Comparison of ENCODE assay signal across 7 mouse cellular contexts in the genomic region with DNA sequence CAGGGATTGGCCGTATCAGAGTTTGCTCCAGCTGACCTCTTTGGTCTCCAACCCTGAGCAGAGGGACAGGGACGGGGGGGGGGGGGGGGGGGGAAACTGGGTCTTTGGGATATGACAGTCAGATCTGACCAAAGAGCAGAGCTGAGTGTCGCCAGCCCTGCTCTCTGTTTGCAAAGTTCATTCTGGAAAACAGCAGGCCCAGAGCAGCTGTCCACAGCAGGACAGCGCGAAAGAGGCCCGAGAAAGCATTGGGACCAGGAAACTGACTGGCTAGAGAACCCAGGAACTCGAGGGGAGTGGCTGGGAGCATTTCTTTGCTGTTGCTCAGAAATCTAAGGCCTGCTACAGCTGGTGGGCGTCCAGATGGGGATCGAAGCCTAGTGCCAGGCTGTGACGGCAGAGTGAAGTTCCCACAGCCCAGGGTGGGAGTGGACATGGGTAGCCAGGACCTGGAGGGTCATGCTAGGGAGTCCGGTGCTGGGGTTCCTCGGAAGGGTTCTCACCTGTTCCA. TPM values are rescaled to one million over a fixed set of nuclear protein-coding genes. Genes with fewer than 3 reads are reported as not detected.
DNase-seq lines count a peak whose midpoint lies in the region; ATAC-seq and TF ChIP-seq lines count a peak whose summit lies in the region.

No protein-coding gene starts in this region.

- peak overlapping the region; percentile 19; the same call in 1 of the 2 replicates for H3K27ac ChIP-seq in kidney, embryonic 14.5 days (ENCODE audit: low read depth, low read length)
- peak overlapping the region; percentile 62 for H3K27ac ChIP-seq in lung, embryonic 16.5 days (ENCODE audit: low read length)
- H3K27ac ChIP-seq in stomach, embryonic 14.5 days (ENCODE audit: low read length): peak overlapping the region; percentile 23; the same call in 1 of the 2 replicates

- peaks cover 21% of the 10 kb centered on the region for H3K4me1 ChIP-seq in E14TG2a.4 (replicated peaks; ENCODE audit: low read depth, low read length)
- H3K4me1 ChIP-seq in kidney, embryonic 14.5 days (ENCODE audit: control insufficient read depth, insufficient read depth, low read length): peaks cover 15% of the 10 kb centered on the region; the same call in 1 of the 2 replicates
- H3K4me1 ChIP-seq in lung, embryonic 16.5 days (replicated peaks; ENCODE audit: control insufficient read depth, insufficient read depth, low read length): peaks cover 29% of the 10 kb centered on the region
- peaks cover 15% of the 10 kb centered on the region; the same call in 1 of the 2 replicates for H3K4me1 ChIP-seq in stomach, embryonic 14.5 days (ENCODE audit: control insufficient read depth, insufficient read depth, low read length)

- peak overlapping the region; percentile 50 for H3K9ac ChIP-seq in kidney, embryonic 14.5 days (ENCODE audit: low read depth, low read length)
- peak overlapping the region; percentile 65 for H3K9ac ChIP-seq in lung, embryonic 16.5 days (ENCODE audit: low read length)
- no peak overlapping the region for H3K9ac ChIP-seq in stomach, embryonic 14.5 days (replicated peaks; ENCODE audit: low read depth, low read length)

- peaks cover 66% of the 10 kb centered on the region for H3K27me3 ChIP-seq in E14TG2a.4 (ENCODE audit: insufficient read depth, low read length)
- H3K27me3 ChIP-seq in kidney, embryonic 14.5 days (ENCODE audit: control insufficient read depth, insufficient read depth, low read length): peaks cover 6% of the 10 kb centered on the region
- no peaks in the 10 kb centered on the region for H3K27me3 ChIP-seq in lung, embryonic 16.5 days (ENCODE audit: control insufficient read depth, insufficient read depth, low read depth, low read length)
- no peaks in the 10 kb centered on the region for H3K27me3 ChIP-seq in stomach, embryonic 14.5 days (ENCODE audit: control insufficient read depth, insufficient read depth, low read length)

- peak; percentile 20 for DNase-seq in ZHBTc4 (ENCODE audit: low read depth, low spot score)
- DNase-seq in gastrocnemius, postnatal 14 days: peak; percentile 65
- DNase-seq in thymus, postnatal 0 days (ENCODE audit: low spot score): no peak

- WGBS in kidney, embryonic 14.5 days: 9% methylated on average over 11 of the region's 12 CpGs
- WGBS in lung, embryonic 16.5 days: 18% methylated on average over 12 of the region's 12 CpGs
- WGBS in stomach, embryonic 14.5 days: 11% methylated on average over 12 of the region's 12 CpGs

- no peaks in the 10 kb centered on the region for H3K36me3 ChIP-seq in E14TG2a.4 (ENCODE audit: insufficient read depth, low read length)
- H3K36me3 ChIP-seq in kidney, embryonic 14.5 days (ENCODE audit: control insufficient read depth, insufficient read depth, low read length): no peaks in the 10 kb centered on the region
- no peaks in the 10 kb centered on the region for H3K36me3 ChIP-seq in lung, embryonic 16.5 days (ENCODE audit: control insufficient read depth, insufficient read depth, low read length)
- no peaks in the 10 kb centered on the region for H3K36me3 ChIP-seq in stomach, embryonic 14.5 days (ENCODE audit: control insufficient read depth, insufficient read depth, low read length)

- H3K4me3 ChIP-seq in E14TG2a.4 (replicated peaks; ENCODE audit: low read length): peak overlapping the region; percentile 78
- peak overlapping the region; percentile 46 for H3K4me3 ChIP-seq in kidney, embryonic 14.5 days (ENCODE audit: low read length)
- H3K4me3 ChIP-seq in lung, embryonic 16.5 days (ENCODE audit: low read length): peak overlapping the region; percentile 57
- peak overlapping the region; percentile 40 for H3K4me3 ChIP-seq in stomach, embryonic 14.5 days (ENCODE audit: low read depth, low read length)

- intact Hi-C loops in gastrocnemius, postnatal 14 days (cut with DNase I; ENCODE audit: low total_unique reads): no loop called here

- ATAC-seq in kidney, embryonic 14.5 days (ENCODE audit: low FRiP score, low TSS enrichment): peak; percentile 36
- ATAC-seq in lung, embryonic 16.5 days (ENCODE audit: low read depth): peak; percentile 63
- ATAC-seq in stomach, embryonic 14.5 days (ENCODE audit: insufficient number of reproducible peaks, insufficient read depth, low FRiP score, low read depth): peak; percentile 25; the same call in 1 of the 2 replicates

- no peak for TF ChIP-seq CTCF in E14TG2a.4 (conservative IDR thresholded peaks at IDR 0.05; ENCODE audit: low read length)

- H3K4me2 ChIP-seq in kidney, embryonic 14.5 days (replicated peaks; ENCODE audit: low read depth, low read length): peak overlapping the region; percentile 96
- peak overlapping the region; percentile 97 for H3K4me2 ChIP-seq in lung, embryonic 16.5 days (ENCODE audit: low read depth, low read length)
- peak overlapping the region; percentile 91 for H3K4me2 ChIP-seq in stomach, embryonic 14.5 days (replicated peaks; ENCODE audit: low read depth, low read length)

- H3K9me3 ChIP-seq in E14TG2a.4 (ENCODE audit: low read length): no peaks in the 10 kb centered on the region
- peaks cover 3% of the 10 kb centered on the region; the same call in 1 of the 2 replicates for H3K9me3 ChIP-seq in kidney, embryonic 14.5 days (ENCODE audit: control insufficient read depth, low read length)
- no peaks in the 10 kb centered on the region for H3K9me3 ChIP-seq in lung, embryonic 16.5 days (ENCODE audit: control insufficient read depth, low read length)
- H3K9me3 ChIP-seq in stomach, embryonic 14.5 days (ENCODE audit: control insufficient read depth, low read depth, low read length): no peaks in the 10 kb centered on the region

RNA-seq across cellular contexts. Expression of a gene that starts 1.2 kb away (rescaled TPM):
- total RNA-seq in gastrocnemius, postnatal 14 days (2021): 1 to 10 TPM; 3.5 to 4.0 TPM
- 1.5 and 1.9 TPM in 2 replicates for polyA plus RNA-seq in kidney, embryonic 14.5 days (2014; fragmentation: Nextera tagmentation; extraction: Ambion mirVana)
- 3.3 and 3.4 TPM in 2 replicates for polyA plus RNA-seq in lung, embryonic 16.5 days (2015; fragmentation: Nextera tagmentation; extraction: Ambion mirVana)
- 0.86 and 1.2 TPM in 2 replicates for polyA plus RNA-seq in stomach, embryonic 14.5 days (2014; fragmentation: Nextera tagmentation; extraction: Ambion mirVana)
- 1.8 and 2.3 TPM in 2 replicates for polyA plus RNA-seq in thymus, postnatal 0 days (2015; fragmentation: Nextera tagmentation; extraction: Ambion mirVana)
